Comparison of ENCODE assay signal across 8 mouse cellular contexts in genomic region chr6:31660778-31661177, GRCm38 (mm10).
DNase-seq lines count a peak whose midpoint lies in the region; ATAC-seq and TF ChIP-seq lines count a peak whose summit lies in the region.

No protein-coding gene starts in this region.

- no peaks in the 10 kb centered on the region for H3K9me3 ChIP-seq in heart, embryonic 11.5 days (replicated peaks; ENCODE audit: control insufficient read depth, low read length)
- H3K9me3 ChIP-seq in intestine, embryonic 16.5 days (ENCODE audit: control insufficient read depth, low read length), result no peaks in the 10 kb centered on the region

- peak; percentile 55 to 73 for DNase-seq in heart, adult 2 months
- DNase-seq in cerebellum, postnatal 14 days, result peak; percentile 81 to 84
- DNase-seq in frontal cortex, postnatal 36 days (ENCODE audit: low spot score in 2 of 2), result peak; percentile 65 to 81
- DNase-seq in left cerebral cortex, postnatal 14 days (ENCODE audit: low spot score in 2 of 2), result peak; percentile 83 to 90
- peak; percentile 37 for DNase-seq in skeletal muscle tissue, adult 2 months (ENCODE audit: low read depth, low spot score)

- no peaks in the 10 kb centered on the region for H3K79me2 ChIP-seq in heart, adult 2 months (replicated peaks; ENCODE audit: control insufficient read depth, insufficient read depth, low read length)

- 12% methylated on average over 8 of the region's 8 CpGs for WGBS in heart, adult 2 months
- 11% methylated on average over 8 of the region's 8 CpGs for whole genome bisulfite sequencing in heart, embryonic 11.5 days (ENCODE audit: insufficient replicate concordance)
- 8% methylated on average over 8 of the region's 8 CpGs for WGBS in intestine, embryonic 16.5 days

- intact Hi-C loops in heart, adult 2 months (cut with DNase I), result loop anchor here (5.0 kb wide), 4 partner anchors 182 to 932 kb away; no protein-coding TSS in a partner anchor
- intact Hi-C loops in left cerebral cortex, postnatal 14 days (cut with DNase I), result loop anchor here (5.0 to 10.0 kb wide), 3 partner anchors 277 to 662 kb away; no protein-coding TSS in a partner anchor

- no peak overlapping the region for H3K27ac ChIP-seq in heart, adult 2 months
- H3K27ac ChIP-seq in heart, embryonic 11.5 days (ENCODE audit: low read depth, low read length), result no peak overlapping the region
- H3K27ac ChIP-seq in intestine, embryonic 16.5 days (ENCODE audit: low read length), result no peak overlapping the region

- no peak for TF ChIP-seq POLR2A in heart, adult 2 months (IDR thresholded peaks at IDR 0.05; ENCODE audit: insufficient read depth, low read depth, low read length)

- no peaks in the 10 kb centered on the region for H3K36me3 ChIP-seq in heart, adult 2 months (ENCODE audit: control insufficient read depth, insufficient read depth, low read length)
- H3K36me3 ChIP-seq in heart, embryonic 11.5 days (ENCODE audit: control insufficient read depth, insufficient read depth, low read length), result no peaks in the 10 kb centered on the region
- H3K36me3 ChIP-seq in intestine, embryonic 16.5 days (ENCODE audit: control insufficient read depth, insufficient read depth, low read length), result no peaks in the 10 kb centered on the region

- TF ChIP-seq CTCF in heart, adult 2 months (IDR thresholded peaks at IDR 0.05), result peak; percentile 95

- no peak overlapping the region for H3K4me3 ChIP-seq in heart, adult 2 months
- H3K4me3 ChIP-seq in heart, embryonic 11.5 days (ENCODE audit: low read depth, low read length), result no peak overlapping the region
- H3K4me3 ChIP-seq in intestine, embryonic 16.5 days (ENCODE audit: low read length), result no peak overlapping the region

- ATAC-seq in heart, embryonic 11.5 days (replicated peaks; ENCODE audit: insufficient number of reproducible peaks, low FRiP score, low TSS enrichment), result no peak
- peak; percentile 44 for ATAC-seq in intestine, embryonic 16.5 days
- peak; percentile 61 for ATAC-seq in megakaryocyte-erythroid progenitor cell, adult 5-6 weeks (replicated peaks; ENCODE audit: low FRiP score, low TSS enrichment, poor library complexity, severe bottlenecking)

- H3K27me3 ChIP-seq in heart, adult 2 months (ENCODE audit: control insufficient read depth, insufficient read depth, low read length), result no peaks in the 10 kb centered on the region
- 0 out of 2 replicates have a peak, but pooled peaks cover 5% of the 10 kb centered on the region for H3K27me3 ChIP-seq in heart, embryonic 11.5 days (ENCODE audit: control insufficient read depth, insufficient read depth, low read length)
- no peaks in the 10 kb centered on the region for H3K27me3 ChIP-seq in intestine, embryonic 16.5 days (replicated peaks; ENCODE audit: control insufficient read depth, insufficient read depth, low read length)

- no peak overlapping the region for H3K4me2 ChIP-seq in heart, embryonic 11.5 days
- no peak overlapping the region for H3K4me2 ChIP-seq in intestine, embryonic 16.5 days (ENCODE audit: low read depth, low read length)

- peak; percentile 81 for TF ChIP-seq EP300 in heart, adult 2 months (IDR thresholded peaks at IDR 0.05; ENCODE audit: insufficient read depth, low read depth, low read length)

- peaks cover 6% of the 10 kb centered on the region for H3K4me1 ChIP-seq in heart, adult 2 months (ENCODE audit: control insufficient read depth, insufficient read depth, low read length)
- H3K4me1 ChIP-seq in heart, embryonic 11.5 days (ENCODE audit: control insufficient read depth, insufficient read depth, low read length), result no peaks in the 10 kb centered on the region; the same call in 1 of the 2 replicates
- no peaks in the 10 kb centered on the region for H3K4me1 ChIP-seq in intestine, embryonic 16.5 days (ENCODE audit: control insufficient read depth, insufficient read depth, low read length)

- peak overlapping the region; percentile 46; the same call in 1 of the 2 replicates for H3K9ac ChIP-seq in heart, adult 2 months (ENCODE audit: low read depth, low read length)
- no peak overlapping the region for H3K9ac ChIP-seq in heart, embryonic 11.5 days (ENCODE audit: low read depth, low read length)
- H3K9ac ChIP-seq in intestine, embryonic 16.5 days (ENCODE audit: low read depth, low read length), result no peak overlapping the region
